Mouse (Mus musculus): ENCODE measurements at regions not wholly inside any gene's neighbourhood (a gene's known extent, or its start where the extent isn't known, plus 50 kb on each side); places are given as distances from the start of the nearest gene placed in this dataset.

- TF ChIP-seq CTCF (IDR thresholded peaks at IDR 0.05; ENCODE audit: control insufficient read depth, insufficient read depth, insufficient replicate concordance, low read depth, low read length) (no peak), POLR2A (IDR thresholded peaks at IDR 0.05; ENCODE audit: control insufficient read depth, low read depth, low read length) (no peak)
These were observed 308.9 kb upstream of the Tbx3 start for GRCm38 (mm10) chr5:119361406-119362044.
